Mouse (Mus musculus): Measurements from ENCODE around the gene Sfrp5. TPM values are rescaled to one million over a fixed set of nuclear protein-coding genes. Genes with fewer than 3 reads are reported as not detected.

Sfrp5 gene
- polyA plus RNA-seq, 1 experiment from 2014 or later = 0.81 TPM

DNA sequence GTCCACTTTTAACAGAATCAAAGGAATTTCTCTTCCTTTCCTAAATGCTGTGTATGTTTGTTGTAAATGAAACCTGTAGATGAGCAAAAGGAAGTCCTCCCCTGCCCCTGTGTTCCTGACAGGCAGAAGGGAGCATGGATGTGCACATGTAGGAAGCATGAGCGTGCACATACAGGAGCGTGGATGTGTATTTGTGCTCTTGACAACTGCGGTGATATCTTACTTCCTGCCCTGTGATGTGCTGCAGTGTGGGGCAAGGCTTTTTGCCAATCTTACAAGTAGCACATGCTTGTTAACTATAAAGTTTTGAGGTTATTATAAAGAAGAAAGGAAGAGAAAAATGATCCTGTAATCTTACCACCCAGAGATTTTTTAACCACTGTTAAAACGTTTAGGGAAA is 12.3 kb downstream of the Sfrp5 start:
- peaks cover 46% of the 10 kb centered on the region for H3K36me3 ChIP-seq (ENCODE audit: control insufficient read depth, insufficient read depth, low read length)
- H3K4me2 ChIP-seq (ENCODE audit: low read length) = no peak overlapping the region
- no peak overlapping the region for H3K9ac ChIP-seq (ENCODE audit: low read length)
- no peaks in the 10 kb centered on the region for H3K27me3 ChIP-seq (replicated peaks; ENCODE audit: control insufficient read depth, insufficient read depth, low read length)
- DNase-seq (ENCODE audit: low spot score) = no peak
- no peak overlapping the region for H3K27ac ChIP-seq (ENCODE audit: low read depth, low read length)
- H3K4me3 ChIP-seq (ENCODE audit: low read depth, low read length) = no peak overlapping the region
- no peaks in the 10 kb centered on the region for H3K9me3 ChIP-seq (replicated peaks; ENCODE audit: control insufficient read depth, low read length)
- H3K4me1 ChIP-seq (ENCODE audit: control insufficient read depth, insufficient read depth, low read length) = no peaks in the 10 kb centered on the region
- ATAC-seq = no peak
- WGBS = 92% methylated on average over 4 of the region's 4 CpGs

GRCm38 (mm10) chr19:42182673-42183072 is 19.4 kb downstream of the Sfrp5 start:
- no peak overlapping the region for H3K27ac ChIP-seq (ENCODE audit: low read depth, low read length)
- peaks cover 73% of the 10 kb centered on the region for H3K36me3 ChIP-seq (ENCODE audit: control insufficient read depth, insufficient read depth, low read length)
- DNase-seq (ENCODE audit: low spot score) (no peak), ATAC-seq (no peak)
- no peaks in the 10 kb centered on the region for H3K9me3 ChIP-seq (replicated peaks; ENCODE audit: control insufficient read depth, low read length)
- WGBS = 62% methylated on average over 6 of the region's 6 CpGs
- H3K4me3 ChIP-seq (ENCODE audit: low read depth, low read length) = no peak overlapping the region
- no peak overlapping the region for H3K4me2 ChIP-seq (ENCODE audit: low read length)
- H3K9ac ChIP-seq (ENCODE audit: low read length) = no peak overlapping the region
- no peaks in the 10 kb centered on the region for H3K27me3 ChIP-seq (replicated peaks; ENCODE audit: control insufficient read depth, insufficient read depth, low read length)
- no peaks in the 10 kb centered on the region for H3K4me1 ChIP-seq (ENCODE audit: control insufficient read depth, insufficient read depth, low read length)

DNA sequence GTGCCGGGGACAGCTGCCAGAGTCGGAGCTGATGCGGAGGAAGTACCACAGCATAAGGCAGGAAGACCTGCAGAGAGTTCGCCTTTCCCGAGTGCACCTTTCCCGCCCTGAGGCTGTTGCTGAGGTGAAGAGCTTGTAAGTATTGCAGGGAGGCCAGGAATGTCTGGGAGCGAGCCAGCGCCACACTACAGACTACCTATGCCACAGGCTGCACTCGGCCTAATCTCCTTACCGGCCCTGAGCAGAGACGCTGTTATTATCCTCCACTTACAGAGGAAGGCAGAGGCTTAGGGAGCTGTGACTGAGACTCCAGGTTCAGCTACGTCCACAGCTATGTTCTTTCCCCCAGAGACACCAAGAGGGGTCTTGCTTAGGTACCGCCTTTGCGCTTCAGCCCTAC is 22.7 kb downstream of the Sfrp5 start:
- no peaks in the 10 kb centered on the region for H3K9me3 ChIP-seq (replicated peaks; ENCODE audit: control insufficient read depth, low read length)
- ATAC-seq (no peak), DNase-seq (ENCODE audit: low spot score) (no peak)
- H3K36me3 ChIP-seq (ENCODE audit: control insufficient read depth, insufficient read depth, low read length) = peaks cover 49% of the 10 kb centered on the region
- no peak overlapping the region for H3K27ac ChIP-seq (ENCODE audit: low read depth, low read length)
- no peak overlapping the region for H3K4me2 ChIP-seq (ENCODE audit: low read length)
- WGBS = 94% methylated on average over 14 of the region's 14 CpGs
- H3K4me1 ChIP-seq (ENCODE audit: control insufficient read depth, insufficient read depth, low read length) = no peaks in the 10 kb centered on the region
- H3K27me3 ChIP-seq (replicated peaks; ENCODE audit: control insufficient read depth, insufficient read depth, low read length) = no peaks in the 10 kb centered on the region
- no peak overlapping the region for H3K9ac ChIP-seq (ENCODE audit: low read length)
- H3K4me3 ChIP-seq (ENCODE audit: low read depth, low read length) = no peak overlapping the region

- H3K4me1 ChIP-seq (ENCODE audit: control insufficient read depth, insufficient read depth, low read length) = no peaks in the 10 kb centered on the region
Observed at GRCm38 (mm10) chr19:42177461-42177860, 24.6 kb downstream of the Sfrp5 start.

GRCm38 (mm10) chr19:42176841-42177240 is 25.2 kb downstream of the Sfrp5 start:
- Histone ChIP-seq H3K36me3 (ENCODE audit: control insufficient read depth, insufficient read depth, low read length) (peaks cover 29% of the 10 kb centered on the region), H3K27ac (ENCODE audit: low read depth, low read length) (no peak overlapping the region), H3K27me3 (replicated peaks; ENCODE audit: control insufficient read depth, insufficient read depth, low read length) (no peaks in the 10 kb centered on the region), H3K9me3 (replicated peaks; ENCODE audit: control insufficient read depth, low read length) (no peaks in the 10 kb centered on the region), H3K9ac (ENCODE audit: low read length) (no peak overlapping the region), H3K4me1 (ENCODE audit: control insufficient read depth, insufficient read depth, low read length) (peaks cover under 1% of the 10 kb centered on the region; the same call in 1 of the 2 replicates), H3K4me3 (ENCODE audit: low read depth, low read length) (no peak overlapping the region), H3K4me2 (ENCODE audit: low read length) (no peak overlapping the region)
- ATAC-seq (no peak), DNase-seq (ENCODE audit: low spot score) (no peak)
- WGBS = 82% methylated on average over 7 of the region's 7 CpGs

More at GRCm38 (mm10) chr19:42177461-42177860, 24.6 kb downstream of the Sfrp5 start:
- H3K9ac ChIP-seq (ENCODE audit: low read length) = no peak overlapping the region
- H3K27me3 ChIP-seq (replicated peaks; ENCODE audit: control insufficient read depth, insufficient read depth, low read length) = no peaks in the 10 kb centered on the region
- H3K4me2 ChIP-seq (ENCODE audit: low read length) = no peak overlapping the region
- no peak overlapping the region for H3K27ac ChIP-seq (ENCODE audit: low read depth, low read length)
- peaks cover 32% of the 10 kb centered on the region for H3K36me3 ChIP-seq (ENCODE audit: control insufficient read depth, insufficient read depth, low read length)
- WGBS = 91% methylated on average over 2 of the region's 2 CpGs
- no peak overlapping the region for H3K4me3 ChIP-seq (ENCODE audit: low read depth, low read length)
- H3K9me3 ChIP-seq (replicated peaks; ENCODE audit: control insufficient read depth, low read length) = no peaks in the 10 kb centered on the region
- no peak for ATAC-seq
- no peak for DNase-seq (ENCODE audit: low spot score)

DNA sequence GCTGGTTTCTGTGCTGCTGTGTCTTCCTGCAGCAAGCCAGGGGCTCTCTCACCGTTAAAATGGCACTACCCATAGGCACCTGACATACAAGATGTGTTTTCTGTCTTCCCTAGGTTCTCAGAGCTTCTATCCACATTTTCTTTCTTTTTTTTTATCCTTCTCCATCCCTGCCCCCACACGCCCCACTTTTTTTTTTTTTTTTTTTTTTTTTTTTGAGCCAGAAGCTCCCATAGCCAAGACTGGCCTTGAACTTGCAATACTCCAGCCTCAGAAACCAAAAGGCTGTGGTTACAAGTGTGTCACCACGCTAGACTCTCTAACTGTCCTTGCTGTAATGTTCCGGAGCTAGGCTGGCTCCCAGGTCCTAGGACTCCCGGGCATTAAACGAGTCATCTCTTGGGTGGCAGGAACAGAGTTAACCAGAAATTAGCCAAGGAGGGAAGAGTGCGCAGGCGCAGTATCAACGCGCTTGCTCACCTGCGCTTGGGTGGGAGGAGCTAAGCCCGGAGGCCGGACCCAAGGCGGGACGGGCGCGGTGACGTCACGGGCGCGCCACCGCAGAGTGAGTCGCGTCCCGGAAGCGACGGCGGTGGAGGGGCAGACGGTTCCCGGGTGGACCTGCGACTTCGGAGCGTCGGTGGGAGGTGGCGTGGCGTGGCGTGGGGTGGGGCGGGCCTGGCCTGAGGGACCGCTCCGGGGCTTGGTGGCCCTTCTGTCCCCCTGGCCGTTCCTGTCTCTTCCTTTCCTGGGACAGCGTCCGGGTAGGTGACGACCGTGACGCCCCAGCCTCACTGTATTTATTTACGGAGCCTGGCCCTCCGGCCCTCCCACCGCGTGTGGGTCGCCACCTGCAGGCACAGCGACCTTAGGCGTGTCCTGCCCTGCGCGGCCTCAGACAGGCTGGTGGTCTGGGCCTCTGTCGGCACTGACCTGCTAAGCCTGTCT is 31.8 kb downstream of the Sfrp5 start:
- Histone ChIP-seq H3K4me3 (ENCODE audit: low read depth, low read length) (peak overlapping the region; percentile 90), H3K27me3 (replicated peaks; ENCODE audit: control insufficient read depth, insufficient read depth, low read length) (peaks cover 4% of the 10 kb centered on the region; the same call in 1 of the 2 replicates), H3K4me2 (ENCODE audit: low read length) (peak overlapping the region; percentile 94), H3K27ac (ENCODE audit: low read depth, low read length) (no peak overlapping the region), H3K36me3 (ENCODE audit: control insufficient read depth, insufficient read depth, low read length) (no peaks in the 10 kb centered on the region), H3K9ac (ENCODE audit: low read length) (peak overlapping the region; percentile 87), H3K9me3 (replicated peaks; ENCODE audit: control insufficient read depth, low read length) (no peaks in the 10 kb centered on the region), H3K4me1 (ENCODE audit: control insufficient read depth, insufficient read depth, low read length) (peaks cover 9% of the 10 kb centered on the region; the same call in 1 of the 2 replicates)
- peak; percentile 95 for ATAC-seq
- peak; percentile 97 for DNase-seq (ENCODE audit: low spot score)
- WGBS = 2% methylated on average over 52 of the region's 56 CpGs

GRCm38 (mm10) chr19:42169322-42169975 is 32.6 kb downstream of the Sfrp5 start:
- Histone ChIP-seq H3K9me3 (replicated peaks; ENCODE audit: control insufficient read depth, low read length) (no peaks in the 10 kb centered on the region), H3K4me1 (ENCODE audit: control insufficient read depth, insufficient read depth, low read length) (peaks cover 9% of the 10 kb centered on the region; the same call in 1 of the 2 replicates), H3K4me3 (ENCODE audit: low read depth, low read length) (no peak overlapping the region), H3K9ac (ENCODE audit: low read length) (no peak overlapping the region; the same call in 1 of the 2 replicates), H3K27ac (ENCODE audit: low read depth, low read length) (no peak overlapping the region), H3K4me2 (ENCODE audit: low read length) (no peak overlapping the region), H3K36me3 (ENCODE audit: control insufficient read depth, insufficient read depth, low read length) (no peaks in the 10 kb centered on the region), H3K27me3 (replicated peaks; ENCODE audit: control insufficient read depth, insufficient read depth, low read length) (peaks cover 4% of the 10 kb centered on the region; the same call in 1 of the 2 replicates)
- 77% methylated on average over 10 of the region's 10 CpGs for WGBS
- ATAC-seq = no peak
- DNase-seq (ENCODE audit: low spot score) = no peak

GRCm38 (mm10) chr19:42167489-42167888 is 34.6 kb downstream of the Sfrp5 start:
- Histone ChIP-seq H3K27ac (ENCODE audit: low read depth, low read length) (no peak overlapping the region), H3K4me3 (ENCODE audit: low read depth, low read length) (no peak overlapping the region), H3K27me3 (replicated peaks; ENCODE audit: control insufficient read depth, insufficient read depth, low read length) (peaks cover 4% of the 10 kb centered on the region; the same call in 1 of the 2 replicates), H3K4me1 (ENCODE audit: control insufficient read depth, insufficient read depth, low read length) (peaks cover 12% of the 10 kb centered on the region), H3K36me3 (ENCODE audit: control insufficient read depth, insufficient read depth, low read length) (no peaks in the 10 kb centered on the region), H3K9me3 (replicated peaks; ENCODE audit: control insufficient read depth, low read length) (no peaks in the 10 kb centered on the region), H3K9ac (ENCODE audit: low read length) (no peak overlapping the region), H3K4me2 (ENCODE audit: low read length) (no peak overlapping the region)
- WGBS = 65% methylated on average over 9 of the region's 9 CpGs
- ATAC-seq (no peak), DNase-seq (ENCODE audit: low spot score) (no peak)
